Mouse (Mus musculus) liver, embryonic 11.5 days (tissue): ENCODE results near the gene Ralgps2. TPM values are rescaled to one million over a fixed set of nuclear protein-coding genes. Genes with fewer than 3 reads are reported as not detected.

Experiments used
- ATAC-seq: fragments of 200-750 bp; cut with Nextera tagmentation; replicated peaks from 2 replicates; pipeline ENCODE4 v1.8.0; 2017; ENCODE audit warnings: moderate number of reproducible peaks, mild to moderate bottlenecking, moderate TSS enrichment, moderate library complexity; ENCODE audit not compliant: low FRiP score
- DNase-seq: peaks from one replicate; pipeline ENCODE4 v3.0.0-alpha.2; 2017; ENCODE audit warnings: low spot score
- H3K27ac ChIP-seq: fragments of 300-500 bp; sonication (generic); 2 replicates; pipeline ENCODE4 v1.5.1; 2014; ENCODE audit warnings: mild to moderate bottlenecking, low read depth, low read length, control low read depth
- H3K27me3 ChIP-seq: fragments of 300-500 bp; sonication (generic); replicated peaks from 2 replicates; pipeline ENCODE4 v1.6.1; 2014; ENCODE audit warnings: low read length, mixed read lengths; ENCODE audit not compliant: control insufficient read depth, insufficient read depth
- H3K36me3 ChIP-seq: fragments of 300-500 bp; sonication (generic); 2 replicates; pipeline ENCODE4 v1.6.1; 2014; ENCODE audit warnings: mild to moderate bottlenecking, low read length, moderate library complexity, mixed read lengths; ENCODE audit not compliant: control insufficient read depth, insufficient read depth
- H3K4me1 ChIP-seq: fragments of 300-500 bp; sonication (generic); replicated peaks from 2 replicates; pipeline ENCODE4 v1.6.1; 2014; ENCODE audit warnings: low read length, mixed read lengths; ENCODE audit not compliant: control insufficient read depth, insufficient read depth
- H3K4me2 ChIP-seq: fragments of 300-500 bp; sonication (generic); 2 replicates; pipeline ENCODE4 v1.6.1; 2014; ENCODE audit warnings: mild to moderate bottlenecking, control low read depth, moderate library complexity
- H3K4me3 ChIP-seq: fragments of 300-500 bp; sonication (generic); 2 replicates; pipeline ENCODE4 v1.5.1; 2014; ENCODE audit warnings: low read depth, low read length, control low read depth
- H3K9ac ChIP-seq: fragments of 300-500 bp; sonication (generic); 2 replicates; pipeline ENCODE4 v1.6.1; 2014; ENCODE audit warnings: low read depth, low read length, control low read depth
- H3K9me3 ChIP-seq: fragments of 300-500 bp; sonication (generic); 2 replicates; pipeline ENCODE4 v1.6.1; 2016; ENCODE audit warnings: low read length, inconsistent platforms, mixed read lengths; ENCODE audit not compliant: control insufficient read depth
- WGBS: fragments of 180-500 bp; shearing (Covaris S2); extraction: QIAGEN DNeasy Blood & Tissue Kit; methylation state at CpG from one replicate; pipeline ENCODE4 v1.1.7; 2014; 5-methylcytosine and 5-hydroxymethylcytosine counted together
- polyA plus RNA-seq: library from polyadenylated mRNA; unstranded; fragments of >200 nt; fragmentation: Nextera tagmentation; extraction: Ambion mirVana; gene quantifications from 2 replicates; pipeline ENCODE4 v1.2.1, GENCODE M21; 2014

Gene Ralgps2
- polyA plus RNA-seq, 1 experiment from 2014 or later = 33.6 TPM

DNA sequence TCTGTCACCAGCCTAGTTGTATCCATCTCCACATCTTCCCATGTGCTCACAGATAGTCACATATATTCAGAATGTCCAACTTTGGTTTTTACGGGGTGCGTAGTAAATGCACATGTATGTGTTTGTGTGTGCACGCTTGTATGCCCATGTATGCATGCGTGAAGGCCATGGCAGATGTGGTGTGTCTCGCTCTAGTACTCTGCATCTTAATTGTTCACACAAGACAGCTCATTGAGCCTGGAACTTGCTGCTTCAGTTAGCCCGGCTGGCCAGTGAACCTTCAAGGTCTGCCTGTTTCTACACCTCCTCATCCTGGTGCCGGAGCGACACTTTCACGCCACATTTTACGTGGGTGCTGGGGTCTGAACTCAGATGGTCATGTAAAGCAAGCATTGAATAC lies 168.6 kb downstream of the Ralgps2 start:
- H3K4me2 ChIP-seq = no peak overlapping the region
- peaks cover 9% of the 10 kb centered on the region; the same call in 1 of the 2 replicates for H3K9me3 ChIP-seq
- H3K4me1 ChIP-seq = no peaks in the 10 kb centered on the region
- DNase-seq = no peak
- 92% methylated on average over 10 of the region's 10 CpGs for WGBS
- no peaks in the 10 kb centered on the region for H3K36me3 ChIP-seq
- H3K4me3 ChIP-seq = no peak overlapping the region
- H3K9ac ChIP-seq = no peak overlapping the region
- H3K27ac ChIP-seq = no peak overlapping the region
- H3K27me3 ChIP-seq = no peaks in the 10 kb centered on the region
- no peak for ATAC-seq

DNA sequence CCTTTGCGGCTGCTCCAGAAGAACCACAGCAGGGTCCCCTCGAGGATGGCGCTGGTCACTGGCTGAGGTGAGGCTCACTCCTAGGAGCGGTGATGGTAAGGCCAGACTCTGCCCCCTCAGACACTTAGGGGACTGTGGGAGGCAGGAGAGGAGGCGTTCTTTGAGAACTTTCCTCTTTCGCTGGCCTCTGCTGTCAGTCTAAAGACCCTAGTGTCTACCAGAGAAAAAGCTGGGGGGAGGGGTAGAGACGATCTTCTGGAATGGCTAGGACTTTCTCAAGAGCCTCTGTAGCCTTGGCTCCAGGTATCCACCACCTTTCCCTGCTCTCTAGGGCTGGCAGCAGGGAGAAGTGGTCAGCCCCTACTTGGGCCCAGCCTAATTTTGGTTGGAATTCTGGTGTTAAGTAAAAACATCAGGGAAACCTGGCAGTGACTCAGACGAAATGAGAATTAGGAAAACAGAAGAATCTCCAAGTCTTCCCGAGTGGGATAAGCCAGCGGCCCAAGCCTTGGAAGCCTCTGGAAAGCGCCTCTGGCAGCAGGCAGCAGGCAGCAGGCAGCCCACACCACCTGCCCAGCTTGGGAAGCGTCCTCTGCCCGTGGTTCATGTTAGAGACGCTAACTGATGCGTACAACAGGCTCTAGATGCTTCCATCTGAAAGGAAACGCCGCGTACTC lies 169.7 kb downstream of the Ralgps2 start:
- Histone ChIP-seq H3K36me3 (no peaks in the 10 kb centered on the region), H3K27me3 (no peaks in the 10 kb centered on the region), H3K27ac (no peak overlapping the region), H3K9ac (no peak overlapping the region), H3K4me2 (no peak overlapping the region), H3K4me3 (no peak overlapping the region), H3K9me3 (peaks cover 9% of the 10 kb centered on the region; the same call in 1 of the 2 replicates), H3K4me1 (no peaks in the 10 kb centered on the region)
- WGBS = 81% methylated on average over 18 of the region's 18 CpGs
- ATAC-seq (no peak), DNase-seq (no peak)

DNA sequence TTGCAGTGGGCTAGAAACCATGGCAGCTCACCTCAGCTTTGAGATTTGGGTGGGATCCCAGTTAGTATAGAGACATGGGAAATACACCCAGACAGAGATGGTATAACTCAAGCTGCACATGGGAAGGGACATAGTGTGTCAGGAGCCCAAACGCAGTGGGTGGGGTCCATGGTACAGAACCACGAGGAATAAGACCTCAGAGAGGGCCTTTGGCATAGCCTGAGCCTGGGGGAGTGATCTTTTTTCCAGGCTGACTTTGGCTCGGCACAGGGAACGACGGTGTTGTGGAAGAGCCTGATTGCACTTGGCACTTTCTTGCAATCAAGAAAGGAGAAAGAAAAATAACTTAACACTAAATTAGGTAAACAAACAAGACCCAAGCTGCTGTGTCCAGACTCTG lies 170.3 kb downstream of the Ralgps2 start:
- Histone ChIP-seq H3K9ac (no peak overlapping the region), H3K4me3 (no peak overlapping the region), H3K27me3 (no peaks in the 10 kb centered on the region), H3K4me1 (no peaks in the 10 kb centered on the region), H3K36me3 (no peaks in the 10 kb centered on the region), H3K27ac (no peak overlapping the region), H3K9me3 (peaks cover 9% of the 10 kb centered on the region; the same call in 1 of the 2 replicates), H3K4me2 (no peak overlapping the region)
- 64% methylated on average over 5 of the region's 5 CpGs for WGBS
- ATAC-seq (no peak; the same call in 1 of the 2 replicates), DNase-seq (no peak)

DNA sequence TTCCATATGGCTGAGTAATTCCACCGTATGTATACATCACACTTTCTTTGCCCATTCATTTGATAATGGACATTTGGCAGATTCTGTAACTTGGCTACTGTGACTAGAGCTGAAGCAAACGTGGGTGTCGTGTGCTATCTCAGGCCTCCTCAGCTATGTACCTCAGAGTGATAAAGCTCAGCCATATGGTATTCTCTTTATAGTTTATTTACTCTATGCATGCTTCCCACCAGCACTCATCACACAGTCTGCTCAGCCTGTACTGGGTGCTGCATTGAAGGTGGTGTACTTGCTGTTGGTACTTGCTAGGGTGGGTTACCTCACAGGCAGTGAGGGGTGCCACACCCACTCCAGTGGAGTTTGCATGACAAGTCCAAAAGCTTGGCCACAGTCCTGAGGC lies 174.1 kb downstream of the Ralgps2 start:
- no peak overlapping the region for H3K4me2 ChIP-seq
- ATAC-seq (no peak), DNase-seq (no peak)
- no peaks in the 10 kb centered on the region for H3K27me3 ChIP-seq
- no peaks in the 10 kb centered on the region for H3K4me1 ChIP-seq
- no peak overlapping the region for H3K27ac ChIP-seq
- WGBS = 78% methylated on average over 3 of the region's 3 CpGs
- no peaks in the 10 kb centered on the region for H3K36me3 ChIP-seq
- peaks cover 9% of the 10 kb centered on the region; the same call in 1 of the 2 replicates for H3K9me3 ChIP-seq
- H3K4me3 ChIP-seq = no peak overlapping the region
- H3K9ac ChIP-seq = no peak overlapping the region

DNA sequence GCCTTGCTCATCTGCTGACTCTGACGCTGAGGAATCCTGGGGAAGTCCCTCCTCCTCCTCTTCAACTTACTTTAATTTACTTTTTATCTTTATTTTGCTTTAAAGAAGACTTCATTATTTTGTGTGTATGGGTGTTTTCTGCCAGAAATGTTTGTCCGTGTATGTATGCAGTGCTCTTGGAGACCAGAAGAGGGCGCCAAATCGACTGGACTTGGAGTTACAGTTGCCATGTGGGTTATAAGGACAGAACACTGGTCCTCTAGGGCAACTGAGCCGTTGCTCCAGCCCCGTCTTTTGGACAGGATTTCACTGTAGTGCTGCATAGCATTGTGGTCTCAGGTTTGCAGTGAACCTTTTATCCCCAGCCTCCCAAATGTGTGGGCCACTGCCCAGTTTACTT lies 174.8 kb downstream of the Ralgps2 start:
- H3K4me1 ChIP-seq = no peaks in the 10 kb centered on the region
- 62% methylated on average over 6 of the region's 6 CpGs for WGBS
- DNase-seq = no peak

DNA sequence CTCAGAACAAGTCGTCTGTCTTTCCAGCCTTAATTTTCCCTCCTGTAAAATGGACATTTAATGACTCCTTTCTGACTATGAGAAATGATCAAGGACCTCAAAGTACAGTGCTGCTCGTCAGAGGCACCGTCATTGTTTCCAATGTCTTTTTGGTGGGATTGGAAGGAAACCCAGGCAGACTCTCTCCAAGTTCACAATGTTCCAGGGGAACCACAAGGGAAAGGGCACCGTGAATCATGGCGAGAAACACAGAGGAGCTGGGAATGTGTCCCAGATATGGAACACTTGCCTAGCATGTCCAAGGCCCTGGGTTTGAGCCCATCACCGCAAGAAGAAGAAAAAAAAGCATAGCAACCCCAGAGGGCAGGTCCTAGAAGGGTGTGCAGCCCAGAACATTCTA lies 176.1 kb downstream of the Ralgps2 start:
- Histone ChIP-seq H3K4me3 (no peak overlapping the region), H3K36me3 (no peaks in the 10 kb centered on the region), H3K27me3 (no peaks in the 10 kb centered on the region), H3K9ac (no peak overlapping the region), H3K9me3 (peaks cover 9% of the 10 kb centered on the region; the same call in 1 of the 2 replicates), H3K4me2 (no peak overlapping the region), H3K27ac (no peak overlapping the region), H3K4me1 (no peaks in the 10 kb centered on the region)
- 88% methylated on average over 6 of the region's 6 CpGs for WGBS
- ATAC-seq (no peak), DNase-seq (no peak)

More for the DNA sequence above, 174.8 kb downstream of the Ralgps2 start:
- ATAC-seq = no peak
- no peak overlapping the region for H3K4me3 ChIP-seq
- H3K9me3 ChIP-seq = peaks cover 9% of the 10 kb centered on the region; the same call in 1 of the 2 replicates
- no peaks in the 10 kb centered on the region for H3K36me3 ChIP-seq
- H3K4me2 ChIP-seq = no peak overlapping the region
- H3K27ac ChIP-seq = no peak overlapping the region
- no peak overlapping the region for H3K9ac ChIP-seq
- H3K27me3 ChIP-seq = no peaks in the 10 kb centered on the region

DNA sequence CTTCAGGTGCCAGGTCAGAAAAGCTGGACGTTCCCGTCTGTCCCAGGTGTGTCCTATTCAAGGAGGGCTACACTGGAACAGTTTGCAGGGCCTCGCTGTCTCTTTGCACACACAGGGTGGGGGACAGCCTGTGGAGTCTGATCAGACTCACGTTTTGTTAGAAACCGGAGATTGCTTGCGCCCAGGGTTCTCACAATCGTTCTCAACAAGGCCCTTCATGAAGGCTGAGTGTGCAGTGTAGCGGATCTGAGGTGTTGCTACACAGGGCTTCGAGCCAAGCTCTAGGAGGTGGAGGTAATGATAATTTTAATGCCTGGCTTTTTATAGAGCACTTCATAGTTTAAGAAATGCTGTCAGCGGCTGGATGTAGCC lies 178.0 kb downstream of the Ralgps2 start:
- DNase-seq = no peak
- Histone ChIP-seq H3K4me3 (no peak overlapping the region), H3K27ac (no peak overlapping the region), H3K4me2 (no peak overlapping the region), H3K27me3 (no peaks in the 10 kb centered on the region), H3K9me3 (peaks cover 3% of the 10 kb centered on the region; the same call in 1 of the 2 replicates), H3K9ac (no peak overlapping the region), H3K4me1 (no peaks in the 10 kb centered on the region), H3K36me3 (no peaks in the 10 kb centered on the region)
- no peak for ATAC-seq
- 75% methylated on average over 10 of the region's 10 CpGs for WGBS

DNA sequence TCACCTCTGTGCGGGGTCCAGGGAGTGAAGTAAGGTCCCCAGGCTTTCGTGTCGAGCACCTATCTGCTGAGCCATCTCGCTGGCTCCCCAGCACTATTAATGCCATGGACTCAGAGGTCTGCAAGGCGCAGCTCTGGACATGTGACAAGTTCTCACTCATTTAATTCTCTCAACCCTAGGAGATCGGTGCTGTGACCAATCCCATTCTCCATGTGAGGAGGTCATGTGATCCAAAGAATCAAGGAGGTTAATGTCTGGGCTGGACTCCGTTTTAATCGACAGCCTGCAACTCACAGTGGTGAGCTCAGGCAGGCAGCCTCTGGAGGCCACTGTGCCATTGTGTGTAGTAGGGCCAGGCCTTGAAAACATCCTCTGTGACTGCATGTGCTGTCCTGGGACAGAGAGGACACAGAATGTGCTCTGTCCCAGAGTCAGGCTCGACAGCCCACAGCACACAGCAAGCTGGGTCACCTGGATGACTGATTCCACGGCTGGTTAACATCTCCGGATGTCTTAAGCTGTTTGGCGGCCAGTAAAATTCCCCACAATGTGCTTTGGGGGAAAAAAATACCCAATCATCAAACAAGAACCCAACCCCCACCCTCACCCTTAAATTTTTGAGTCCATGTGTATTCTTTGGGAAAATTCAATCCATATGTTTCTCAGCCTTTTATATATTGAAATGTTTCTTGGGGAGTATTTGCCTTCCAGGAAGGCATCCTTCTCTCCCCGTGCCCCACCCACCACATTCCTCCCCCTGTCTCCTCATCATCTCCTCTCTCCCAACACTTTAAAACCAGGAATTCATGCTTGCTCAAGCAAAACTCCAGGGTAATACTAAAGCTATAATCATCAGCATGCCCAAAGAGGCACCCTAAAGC lies 178.6 kb downstream of the Ralgps2 start:
- WGBS = 73% methylated on average over 13 of the region's 13 CpGs
- Histone ChIP-seq H3K9me3 (no peaks in the 10 kb centered on the region), H3K9ac (no peak overlapping the region), H3K36me3 (no peaks in the 10 kb centered on the region), H3K4me2 (no peak overlapping the region), H3K4me3 (no peak overlapping the region), H3K4me1 (no peaks in the 10 kb centered on the region), H3K27me3 (no peaks in the 10 kb centered on the region), H3K27ac (no peak overlapping the region)
- no peak for ATAC-seq
- no peak for DNase-seq
